Mouse (Mus musculus) spleen, postnatal 4 days (tissue): ENCODE measurements around the gene Dnm1.
"Not testable (repeated sequence)": the region's sequence is repeated elsewhere in the genome, so short reads cannot be mapped to it uniquely, and the experiment has no call there.

Experiments used
- DNase-seq, 2 experiments: peaks; one replicate each; pipeline ENCODE4 v3.0.0; 2022; ENCODE audit warnings: low spot score in 2 of 2

Gene Dnm1

DNA sequence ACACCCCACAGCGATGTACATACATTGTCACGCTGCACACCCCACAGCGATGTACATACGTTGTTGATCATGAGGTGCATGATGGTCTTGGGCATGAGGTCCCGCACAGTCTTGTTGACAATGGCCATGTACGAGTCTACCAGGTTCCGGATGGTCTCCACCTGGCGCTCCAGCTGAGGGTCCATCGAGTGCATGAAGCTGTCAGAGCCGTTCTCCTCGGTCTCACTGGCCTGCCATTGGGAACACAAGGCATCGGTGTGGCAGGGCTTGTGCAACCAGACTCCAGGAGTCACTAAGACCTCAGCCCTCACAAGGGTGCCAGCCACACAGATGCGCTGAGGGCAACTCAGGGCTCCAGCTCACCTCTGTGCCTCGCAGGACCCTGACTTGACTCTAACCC is 38.3 kb downstream of the Dnm1 start:
- no peak for DNase-seq

DNA sequence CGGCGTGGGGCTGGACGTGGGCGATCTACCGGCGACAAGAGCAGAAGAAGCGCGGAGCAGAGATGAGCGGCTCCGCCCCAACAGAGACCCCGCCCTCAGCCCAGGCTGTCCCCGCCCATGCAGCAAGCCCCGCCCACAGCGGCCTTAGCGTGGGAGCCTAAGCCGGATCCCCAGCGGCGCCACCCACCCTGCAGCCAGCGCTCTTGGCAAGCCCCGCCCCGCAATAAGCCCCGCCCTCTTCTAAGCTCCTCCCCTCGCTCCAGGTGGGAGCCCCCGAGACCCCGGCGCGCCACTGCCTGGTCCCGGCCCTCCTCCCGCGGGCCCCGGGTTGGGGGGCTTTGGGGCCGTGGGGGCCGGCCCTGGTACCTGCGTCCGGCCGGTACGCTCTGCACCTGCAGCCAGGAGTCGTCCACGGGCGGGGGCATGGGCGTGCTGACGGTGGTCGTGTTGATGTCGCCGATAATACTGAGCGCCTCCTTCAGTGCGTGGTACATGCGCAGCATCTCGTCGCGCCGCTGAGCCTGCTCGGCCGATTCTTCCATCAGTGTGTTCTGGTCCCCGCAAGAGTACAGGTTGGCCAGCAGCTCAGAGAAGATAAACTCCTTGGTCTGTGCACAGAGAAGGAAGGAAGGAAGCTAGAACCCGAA is 40.7 kb downstream of the Dnm1 start:
- peak; percentile 85 to 95 for DNase-seq

DNA sequence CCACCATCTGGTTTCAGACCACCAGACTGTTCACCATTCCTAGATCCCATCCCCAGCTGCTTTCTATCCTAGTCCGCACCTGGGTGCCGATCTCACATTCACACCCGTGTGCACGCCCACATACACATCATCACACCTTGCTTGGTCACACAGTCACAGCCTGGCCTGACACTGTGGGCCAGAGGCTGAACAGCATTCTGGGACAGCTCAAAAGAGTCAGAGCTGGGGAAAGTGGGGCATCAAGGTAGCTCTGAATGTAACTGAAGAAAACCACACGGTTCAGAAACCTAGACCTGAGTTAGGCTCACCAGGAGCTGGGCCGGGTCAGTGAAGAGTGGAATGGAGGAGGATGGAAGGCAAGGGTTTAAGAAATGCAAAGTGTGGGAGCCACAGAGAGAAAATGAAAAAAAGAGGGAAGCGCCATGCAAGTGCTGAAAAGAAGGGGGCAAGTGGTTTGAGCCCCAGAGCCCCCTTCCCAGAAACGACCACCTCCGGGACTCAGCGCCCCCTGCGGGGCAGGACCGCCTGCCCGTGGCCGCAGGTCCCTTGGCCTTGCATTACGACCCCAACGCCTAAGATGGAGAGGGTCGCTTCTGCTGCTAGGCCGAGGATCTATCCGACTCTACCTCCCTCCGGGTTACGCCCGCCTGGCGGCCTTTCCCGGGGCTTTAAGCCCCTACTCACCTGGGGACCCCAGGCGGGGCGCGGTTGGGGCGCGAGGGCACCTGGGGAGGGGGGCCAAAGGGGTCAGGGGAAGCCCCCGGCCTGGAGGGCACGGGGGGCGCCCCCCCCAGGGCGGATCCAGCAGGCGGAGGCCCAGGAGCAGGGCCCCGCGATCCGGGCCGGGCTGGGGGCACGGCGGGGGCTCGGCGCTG is 41.5 kb downstream of the Dnm1 start:
- no peak for DNase-seq

DNA sequence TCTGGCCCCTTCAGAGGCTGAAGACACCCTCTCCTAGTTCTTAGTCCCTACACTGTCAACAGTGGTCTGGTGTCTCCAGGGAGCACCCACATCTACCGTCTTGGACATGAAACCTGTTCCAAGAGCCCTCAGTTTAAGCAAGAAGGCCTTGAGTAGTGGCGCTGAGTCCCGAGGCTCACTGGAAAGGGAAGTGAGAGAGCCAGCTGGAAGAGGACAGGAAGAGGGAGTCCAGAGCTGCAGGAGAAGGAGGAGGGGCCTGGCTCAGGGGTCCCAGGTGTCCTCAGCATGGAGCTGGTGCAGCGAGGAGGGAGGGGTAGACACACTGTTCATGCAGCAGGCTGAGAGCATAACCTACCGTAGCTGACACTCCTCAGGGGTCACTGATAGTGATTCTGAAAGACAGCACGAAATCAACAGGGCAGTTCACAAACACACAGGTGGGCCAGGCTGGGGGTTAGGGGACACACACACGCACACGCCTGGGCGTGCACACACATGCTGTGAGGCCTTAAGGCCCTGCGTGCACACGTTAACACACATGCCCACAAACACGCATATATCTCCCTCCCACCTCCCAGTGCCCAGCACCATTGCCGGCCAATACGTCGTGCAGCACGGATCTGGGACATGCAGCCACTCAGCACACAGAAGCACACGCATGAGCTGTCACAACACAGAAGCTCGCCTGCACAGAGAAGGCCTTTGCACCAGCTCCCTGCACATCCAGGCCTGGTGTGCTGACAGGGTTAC is 42.9 kb downstream of the Dnm1 start:
- no peak for DNase-seq

DNA sequence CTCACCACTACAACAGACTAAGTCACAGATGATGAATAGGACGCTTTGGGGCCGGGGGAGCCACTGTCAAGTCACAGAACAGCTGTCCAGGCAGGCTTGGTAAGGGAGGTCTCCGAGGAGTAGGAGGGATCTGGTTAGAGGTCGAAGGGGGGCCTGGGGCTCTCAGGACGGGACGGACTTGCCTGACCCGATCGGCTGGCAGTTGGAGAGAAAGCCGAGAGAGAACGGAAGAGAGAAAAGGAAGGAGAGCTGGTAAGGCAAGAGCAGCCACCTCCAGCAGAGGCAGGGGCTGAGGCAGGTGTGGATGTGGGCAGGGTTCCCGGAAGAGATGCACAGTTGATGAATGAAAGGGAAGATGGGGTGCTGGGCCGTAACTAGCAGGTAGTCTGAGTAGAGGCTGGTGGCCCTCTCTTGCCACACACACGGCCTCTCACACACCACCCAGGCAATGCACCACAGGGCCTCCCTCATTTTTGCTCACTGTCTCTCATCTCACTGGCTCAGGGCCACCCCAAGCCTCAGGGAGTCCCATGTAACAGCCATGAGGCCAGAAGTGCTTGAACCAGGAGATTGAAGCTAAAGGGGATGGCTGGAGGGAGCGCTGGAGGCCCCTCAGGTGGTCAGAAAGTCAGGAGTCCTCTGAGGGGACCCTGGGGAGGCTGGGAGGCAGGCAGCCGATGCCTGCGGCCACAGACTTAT is 44.1 kb downstream of the Dnm1 start:
- no peak for DNase-seq

DNA sequence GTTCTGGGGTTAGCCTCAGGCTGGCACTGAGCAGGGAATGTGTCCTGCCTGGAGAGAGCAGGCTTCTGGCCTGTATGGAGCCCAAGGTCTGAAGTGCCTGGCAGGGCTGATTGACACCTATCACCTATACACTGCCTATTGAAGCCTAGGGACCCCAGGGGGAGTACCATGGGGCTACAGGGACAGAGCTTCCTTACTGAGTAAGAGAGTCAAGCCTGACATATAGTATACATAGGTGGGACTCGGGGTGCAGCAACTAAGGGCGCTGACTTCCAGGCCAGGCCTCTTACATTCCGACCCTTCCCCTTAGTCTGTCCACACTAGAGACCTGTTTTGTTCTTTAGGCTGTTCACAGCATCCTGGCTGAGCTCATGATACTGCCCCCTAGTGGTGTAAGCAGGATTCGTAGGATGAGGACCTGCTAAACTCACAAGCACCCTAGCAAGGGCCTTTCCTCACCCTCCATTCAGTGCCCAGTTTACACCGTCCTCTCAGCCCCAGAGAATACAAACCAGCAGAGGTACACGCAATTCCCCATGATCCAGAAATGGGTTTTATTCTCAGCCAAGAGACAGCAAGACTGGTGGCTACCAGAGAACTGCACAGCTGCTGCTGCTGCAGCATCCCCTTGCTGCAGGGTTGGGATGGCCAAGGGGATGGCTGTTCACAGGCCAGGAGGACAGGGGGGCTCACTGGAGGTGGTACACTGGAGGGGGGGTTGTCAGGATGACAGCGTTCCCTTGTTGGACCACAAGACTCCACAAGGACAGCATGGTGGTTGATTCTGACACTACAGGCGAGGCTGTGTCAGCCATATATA is 45.0 kb downstream of the Dnm1 start:
- peak; percentile 45 to 83 for DNase-seq

DNA sequence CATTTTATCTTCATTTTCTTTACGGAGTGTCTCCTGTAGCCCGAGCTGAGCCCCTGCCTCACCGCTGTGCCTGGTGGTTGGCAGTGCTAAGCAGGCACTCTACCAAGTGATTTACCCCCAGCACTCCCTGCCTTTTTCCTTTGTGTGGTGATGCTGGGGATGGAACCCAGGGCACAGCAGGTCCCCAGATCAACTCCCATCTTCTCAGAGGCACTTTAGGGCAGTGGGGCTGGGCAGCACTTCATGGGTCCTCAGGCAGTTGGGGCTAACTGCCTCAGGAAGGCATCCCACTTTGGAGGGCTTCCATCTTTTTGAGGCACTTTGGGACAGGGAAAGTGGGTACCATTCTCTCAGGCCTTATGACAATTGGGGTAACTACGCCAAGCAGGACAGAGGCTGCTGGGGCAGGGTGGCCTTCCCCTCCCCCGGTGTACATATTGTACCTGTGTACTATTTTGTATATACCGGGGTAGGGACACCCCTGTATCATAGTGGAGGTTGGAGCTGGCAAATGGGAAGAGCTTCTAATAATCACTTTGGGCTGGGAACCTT is 45.8 kb downstream of the Dnm1 start:
- no peak for DNase-seq

DNA sequence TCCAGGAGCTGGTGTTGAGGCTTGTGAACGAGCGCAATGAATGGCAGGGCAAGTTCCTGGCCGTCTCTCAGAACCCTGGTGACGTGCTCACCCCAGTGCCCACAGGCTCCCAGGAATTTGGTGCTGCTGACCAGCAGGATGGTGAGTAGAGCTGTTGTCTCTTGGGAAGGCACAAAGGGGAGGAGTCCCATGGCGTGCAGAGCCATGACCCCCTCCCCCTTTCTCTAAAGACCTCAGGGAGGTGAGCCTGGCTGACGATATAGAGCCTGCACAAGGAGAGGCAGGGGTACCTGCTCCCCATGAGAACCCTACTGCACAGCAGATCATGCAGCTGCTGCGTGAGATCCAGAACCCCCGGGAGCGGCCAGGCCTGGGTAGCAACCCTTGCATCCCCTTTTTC is 47.0 kb downstream of the Dnm1 start:
- no peak for DNase-seq

- no peak for DNase-seq
Observed at GRCm38 (mm10) chr2:32305668-32306067, 47.5 kb downstream of the Dnm1 start.

DNA sequence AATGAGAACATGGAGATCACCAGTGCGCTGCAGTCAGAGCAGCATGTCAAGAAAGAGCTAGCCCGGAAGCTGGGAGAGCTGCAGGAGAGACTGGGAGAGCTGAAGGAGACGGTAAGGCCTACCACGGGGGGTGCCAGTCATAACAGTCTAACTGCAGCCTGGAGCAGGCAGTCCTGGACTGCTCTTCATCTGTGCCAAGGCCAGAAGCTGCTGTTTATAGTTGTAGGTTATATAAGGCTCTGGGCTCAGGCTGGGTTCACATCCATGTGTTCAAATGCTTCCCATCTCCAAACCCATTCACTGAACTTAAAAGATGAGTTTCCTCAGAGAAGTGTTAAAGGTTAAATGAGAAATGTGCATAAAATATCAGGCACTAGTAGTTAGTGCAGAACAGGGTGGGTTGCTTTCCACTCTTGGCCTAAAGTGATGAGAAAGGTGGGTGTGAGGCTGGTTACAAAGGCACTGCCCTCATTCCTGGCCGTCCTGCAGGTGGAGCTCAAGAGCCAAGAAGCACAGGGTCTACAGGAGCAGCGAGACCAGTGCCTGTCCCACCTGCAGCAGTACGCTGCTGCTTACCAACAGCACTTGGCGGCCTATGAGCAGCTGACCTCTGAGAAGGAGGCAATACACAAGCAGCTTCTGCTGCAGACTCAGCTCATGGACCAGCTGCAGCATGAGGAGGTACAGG is 48.8 kb downstream of the Dnm1 start:
- peak; percentile 45 to 80 for DNase-seq

- no peak for DNase-seq
Observed at GRCm38 (mm10) chr2:32302952-32303351, 50.2 kb downstream of the Dnm1 start.

DNA sequence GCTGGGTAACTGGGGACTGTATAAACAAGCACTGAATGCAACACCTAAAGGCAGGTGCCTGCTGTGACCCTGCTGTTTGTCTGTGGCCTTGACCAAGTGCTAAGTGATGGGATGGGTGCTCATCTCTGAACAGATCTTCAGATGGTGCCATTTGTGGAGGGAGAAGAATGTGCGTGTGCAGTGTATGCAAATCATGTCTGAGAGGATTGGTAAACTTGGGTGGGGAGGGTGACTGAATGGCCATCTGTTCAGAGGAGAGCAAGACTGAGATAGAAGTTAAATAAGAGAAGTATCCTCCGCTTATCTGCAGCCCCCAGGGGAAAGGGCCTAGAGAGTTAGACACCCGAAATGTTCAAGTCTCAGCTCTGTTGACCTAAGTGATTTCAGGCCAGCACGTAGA is 53.7 kb downstream of the Dnm1 start:
- no peak for DNase-seq

DNA sequence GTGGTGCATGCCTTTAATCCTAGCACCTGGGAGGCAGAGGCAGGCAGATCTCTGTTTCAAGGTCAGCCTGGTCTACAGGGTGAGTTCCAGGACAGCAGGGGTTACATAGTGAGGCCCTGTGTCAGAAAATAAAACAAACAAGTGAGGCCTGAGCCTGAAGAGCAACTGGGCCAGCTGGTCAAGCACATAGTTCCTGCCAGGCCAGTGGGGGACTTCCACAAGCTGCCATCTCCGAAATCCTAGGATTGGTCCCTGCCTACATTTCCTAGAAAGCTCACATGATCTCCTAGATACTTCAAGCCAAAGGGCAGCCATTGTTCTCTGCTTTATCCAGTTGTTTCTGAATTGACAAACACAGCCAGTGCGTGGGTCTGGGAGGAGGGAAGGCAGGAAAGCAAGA is 57.3 kb downstream of the Dnm1 start:
- not testable (repeated sequence) for DNase-seq

- DNase-seq, result no peak
Observed at GRCm38 (mm10) chr2:32295285-32295684, 57.9 kb downstream of the Dnm1 start.

DNA sequence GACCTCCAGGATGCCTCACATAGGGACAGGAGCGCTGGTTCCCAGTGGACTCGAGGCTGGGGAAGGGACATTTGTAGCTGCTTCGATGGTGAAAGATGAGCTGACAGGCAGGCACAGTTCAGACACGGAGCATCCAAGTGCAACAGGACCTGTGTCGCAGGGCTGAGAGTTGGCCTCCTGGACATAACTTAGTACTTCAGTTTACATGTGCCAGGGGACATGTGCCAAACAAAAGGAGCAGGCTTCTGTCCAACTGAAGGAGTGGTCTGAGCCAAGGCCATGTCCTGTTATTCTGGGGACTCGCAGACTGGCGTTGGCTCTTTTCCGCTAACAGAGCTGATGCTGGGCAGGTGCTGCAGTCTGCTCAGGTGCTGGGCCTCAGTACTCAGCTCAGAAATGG is 58.8 kb downstream of the Dnm1 start:
- no peak for DNase-seq

DNA sequence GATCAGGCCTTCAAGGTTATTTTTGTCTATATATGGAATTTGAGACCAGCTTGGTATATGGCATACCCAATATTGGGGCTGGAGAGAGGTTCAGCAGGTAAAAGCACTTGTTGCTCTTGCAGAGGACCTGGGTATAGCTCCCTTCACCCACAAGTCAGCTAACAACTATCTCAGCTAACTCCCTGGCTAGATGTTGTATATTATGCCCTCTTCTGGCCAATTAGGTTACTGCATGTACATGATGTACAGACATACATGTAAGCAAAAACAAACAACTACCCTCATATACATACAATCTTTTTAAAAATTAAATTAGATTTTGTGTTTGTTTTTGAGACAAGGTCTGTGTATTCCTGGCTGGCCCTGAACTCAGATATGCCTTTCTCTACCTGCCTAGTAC is 63.6 kb downstream of the Dnm1 start:
- no peak for DNase-seq

DNA sequence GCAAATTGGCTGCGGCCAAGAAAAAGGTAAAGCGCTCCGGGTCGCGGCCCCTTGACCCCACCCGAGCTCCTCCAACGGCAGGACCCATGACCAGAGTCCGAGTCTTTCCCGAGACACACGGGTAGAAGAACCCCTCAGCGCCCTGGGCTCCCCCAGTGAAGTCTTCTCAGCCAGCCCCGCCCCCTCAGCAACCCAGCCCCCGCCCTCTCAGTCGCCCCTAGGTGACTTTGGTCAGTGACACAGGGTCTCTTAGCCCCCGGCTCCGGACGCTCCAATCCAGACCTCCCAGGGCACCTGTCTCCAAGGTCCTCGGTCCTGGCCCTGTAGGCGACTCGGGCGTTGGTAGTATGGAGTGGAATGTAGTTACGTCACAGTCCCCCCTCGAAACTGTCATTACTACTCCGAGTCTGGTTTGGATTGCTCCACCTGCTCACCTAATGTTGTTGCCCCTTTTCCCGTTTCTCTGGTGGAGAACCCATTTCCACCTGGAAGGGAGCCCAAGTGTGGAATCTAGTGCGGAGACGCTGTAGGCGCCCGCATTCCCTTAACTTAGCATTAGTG is 64.7 kb downstream of the Dnm1 start:
- DNase-seq, result no peak

DNA sequence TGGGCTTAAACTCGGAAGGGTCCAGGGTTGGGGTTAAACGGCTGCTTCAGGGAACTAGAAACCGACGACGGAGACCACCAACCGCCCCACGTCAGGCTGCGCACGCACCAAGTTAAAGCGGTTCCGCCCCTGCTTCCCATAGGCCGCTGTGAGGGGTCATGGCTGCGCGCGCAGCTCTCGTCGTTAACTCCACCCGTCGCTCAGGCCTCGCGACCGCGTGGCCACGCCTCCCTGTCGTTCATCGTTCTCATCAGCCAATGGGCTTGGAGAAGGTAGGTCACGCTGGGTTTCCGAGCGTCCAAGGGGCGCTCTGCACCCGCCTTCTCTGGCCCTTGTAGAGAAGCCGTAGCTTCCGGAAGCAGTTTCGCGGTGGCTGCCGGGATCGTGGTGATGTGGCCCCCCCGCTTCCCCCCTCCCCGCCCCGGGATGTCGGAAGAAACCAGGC is 65.2 kb downstream of the Dnm1 start, which contains the start of gene Swi5:
Swi5 (minus strand) TSS at position 153 of the 445 bp plus-strand sequence.
- DNase-seq, result peak; percentile 99 to 100

DNA sequence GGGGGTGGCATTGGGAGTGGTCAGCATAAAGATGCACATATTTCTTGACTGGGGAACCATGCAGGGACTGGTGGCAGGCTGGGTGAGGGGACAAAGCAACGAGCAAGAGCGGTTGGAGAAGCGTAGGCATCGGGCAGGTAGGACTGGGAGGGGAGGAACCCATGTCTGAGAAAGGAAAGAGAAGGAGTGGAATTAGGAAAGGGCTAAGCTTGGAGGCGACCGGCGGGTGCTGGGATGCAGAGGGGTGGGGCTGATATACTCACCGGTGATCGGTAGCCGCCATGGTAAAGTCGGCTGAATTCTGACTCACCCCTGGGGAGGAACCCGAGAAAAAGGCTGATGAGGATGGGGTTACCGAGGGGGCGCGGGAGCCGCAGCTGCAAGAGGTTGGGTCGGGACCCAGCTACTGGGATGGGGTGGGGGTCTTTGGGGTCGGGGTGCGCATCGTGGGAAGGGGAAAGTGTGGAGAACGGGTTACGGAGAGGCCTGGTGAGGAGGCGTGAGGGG is 65.8 kb downstream of the Dnm1 start, which contains the start of gene Golga2:
Golga2 (plus strand) TSS at position 51 of the 507 bp plus-strand sequence.
- DNase-seq, result peak; percentile 43 to 76
